Mouse (Mus musculus) liver, adult (tissue): Measurements from ENCODE around the gene Ppm1m.
A peak's percentile ranks its signal among the peaks of the same experiment; 100 is the strongest.

Experiments used
- GATA4 ChIP-seq: IDR thresholded peaks from 2 replicates; pipeline ENCODE4 v1.6.1; 2014; ENCODE audit warnings: mild to moderate bottlenecking, low read length; ENCODE audit not compliant: insufficient replicate concordance

The Ppm1m gene

GRCm38 (mm10) chr9:106199535-106200272 is at the start of gene Ppm1m:
Gene Ppm1m, minus strand, starts transcription at chr9:106199746.
- no peak for TF ChIP-seq GATA4

GRCm38 (mm10) chr9:106242813-106243488 is 43.4 kb upstream of the Ppm1m start:
- TF ChIP-seq GATA4, result no peak

- no peak for TF ChIP-seq GATA4
Measured at GRCm38 (mm10) chr9:106241541-106242164, 42.1 kb upstream of the Ppm1m start.

GRCm38 (mm10) chr9:106237878-106238277 is 38.3 kb upstream of the Ppm1m start:
- no peak for TF ChIP-seq GATA4

- no peak for TF ChIP-seq GATA4
Measured at GRCm38 (mm10) chr9:106237401-106237800, 37.9 kb upstream of the Ppm1m start.

- no peak for TF ChIP-seq GATA4
Measured at GRCm38 (mm10) chr9:106236818-106237211, 37.3 kb upstream of the Ppm1m start.

- no peak for TF ChIP-seq GATA4
Measured at GRCm38 (mm10) chr9:106236156-106236817, 36.7 kb upstream of the Ppm1m start.

GRCm38 (mm10) chr9:106235194-106235830 is 35.8 kb upstream of the Ppm1m start:
- TF ChIP-seq GATA4, result no peak

GRCm38 (mm10) chr9:106233953-106234352 is 34.4 kb upstream of the Ppm1m start:
- TF ChIP-seq GATA4, result no peak

GRCm38 (mm10) chr9:106232956-106233355 is 33.4 kb upstream of the Ppm1m start:
- no peak for TF ChIP-seq GATA4

GRCm38 (mm10) chr9:106231816-106232215 is 32.3 kb upstream of the Ppm1m start:
- no peak for TF ChIP-seq GATA4

GRCm38 (mm10) chr9:106231220-106231619 is 31.7 kb upstream of the Ppm1m start:
- TF ChIP-seq GATA4, result peak; percentile 51; the same call in 1 of the 2 replicates

GRCm38 (mm10) chr9:106230734-106231106 is 31.2 kb upstream of the Ppm1m start:
- no peak for TF ChIP-seq GATA4

GRCm38 (mm10) chr9:106230051-106230733 is 30.6 kb upstream of the Ppm1m start:
- TF ChIP-seq GATA4, result no peak

GRCm38 (mm10) chr9:106227790-106228429 is 28.4 kb upstream of the Ppm1m start:
- no peak for TF ChIP-seq GATA4
